Mouse (Mus musculus): ENCODE measurements around the gene Mrps14. TPM values are rescaled to one million over a fixed set of nuclear protein-coding genes. Genes with fewer than 3 reads are reported as not detected.

Gene Mrps14
- 34.2 and 36.7 TPM in 2 replicates for polyA plus RNA-seq (2012; rRNA removed)

DNA sequence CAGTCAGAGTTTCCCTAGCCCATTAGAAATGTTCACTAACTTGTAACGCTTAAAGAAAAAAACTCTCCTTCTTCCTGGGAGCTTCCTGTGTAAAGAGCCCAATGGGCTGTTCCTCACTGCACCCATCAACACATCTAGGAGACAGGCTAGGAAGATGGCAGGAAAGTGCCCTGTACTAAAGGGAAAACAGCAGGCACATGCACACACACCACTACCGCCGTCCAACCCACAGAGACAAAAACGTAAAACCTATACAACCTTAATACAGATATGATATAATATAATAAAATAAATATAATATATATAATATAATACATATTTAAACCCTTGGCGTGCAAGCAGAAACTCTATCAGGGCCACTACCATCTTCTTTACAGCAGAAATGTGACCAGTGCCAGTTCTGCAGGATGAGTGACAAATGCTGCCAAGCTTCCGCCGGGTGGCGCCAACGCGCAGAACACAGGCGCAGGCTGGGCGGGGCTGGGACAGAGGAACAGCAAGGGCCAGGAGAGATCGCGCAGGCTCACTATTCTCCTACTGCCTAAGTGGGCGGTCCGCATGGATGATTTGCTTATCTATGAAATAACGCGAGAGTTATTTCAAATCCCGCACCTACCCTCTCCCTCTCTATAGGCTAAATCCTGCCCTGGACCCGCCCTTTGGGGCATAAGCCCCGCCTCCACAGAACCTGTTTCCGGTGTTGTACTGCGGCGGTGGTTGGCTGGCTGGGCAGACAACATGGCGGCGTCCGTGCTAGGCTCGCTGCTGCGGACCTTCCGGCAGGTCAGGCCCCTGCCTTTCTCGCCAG, at the start of gene Mrps14:
TSS of gene Mrps14 (plus strand) at position 687 of the 808 bp plus-strand sequence.

DNA sequence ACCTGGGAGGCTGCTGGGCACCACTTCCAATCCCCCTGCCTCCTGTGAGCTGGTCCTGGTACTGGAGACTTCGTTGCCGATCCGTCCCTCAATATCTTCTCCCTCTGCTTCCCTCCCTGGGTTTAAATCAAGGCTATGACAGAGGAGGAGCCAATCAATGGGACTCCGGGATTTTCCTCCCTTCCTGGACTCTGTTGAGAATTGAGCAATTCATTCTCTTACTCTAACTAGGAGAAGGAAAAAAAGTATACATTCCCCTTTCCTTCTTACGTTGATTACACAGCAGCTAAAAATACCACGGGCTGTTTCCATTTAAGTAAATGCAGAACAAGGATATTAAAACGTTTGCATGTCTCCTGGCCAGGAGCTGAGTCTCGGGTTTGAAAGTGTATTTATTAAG, 41.5 kb upstream of the Mrps14 start, which contains the start of gene Tnn:
TSS of gene Tnn (minus strand) at position 101 of the 400 bp plus-strand sequence.

GRCm38 (mm10) chr1:160212703-160213669, 18.0 kb downstream of the Mrps14 start, which contains the start of gene Cacybp:
Gene Cacybp (minus strand): TSS chr1:160212875.

Other genes starting within 250 kb of the Mrps14 start
- gene 4930523C07Rik, start 150.8 kb upstream of the Mrps14 start, polyA plus RNA-seq (2012; rRNA removed), result 7.3 and 7.5 TPM in 2 replicates
- gene Tnn, start 41.6 kb upstream of the Mrps14 start, polyA plus RNA-seq (2012; rRNA removed), result 0.05 TPM in 1 of 2 replicates, not detected in the other
- 53.4 and 54.7 TPM in 2 replicates for gene Cacybp, start 17.7 kb downstream of the Mrps14 start, polyA plus RNA-seq (2012; rRNA removed)

Data from liver, embryonic 14 days (tissue).